Mouse (Mus musculus): ENCODE data around the gene Iqsec3.

The Iqsec3 gene

DNA sequence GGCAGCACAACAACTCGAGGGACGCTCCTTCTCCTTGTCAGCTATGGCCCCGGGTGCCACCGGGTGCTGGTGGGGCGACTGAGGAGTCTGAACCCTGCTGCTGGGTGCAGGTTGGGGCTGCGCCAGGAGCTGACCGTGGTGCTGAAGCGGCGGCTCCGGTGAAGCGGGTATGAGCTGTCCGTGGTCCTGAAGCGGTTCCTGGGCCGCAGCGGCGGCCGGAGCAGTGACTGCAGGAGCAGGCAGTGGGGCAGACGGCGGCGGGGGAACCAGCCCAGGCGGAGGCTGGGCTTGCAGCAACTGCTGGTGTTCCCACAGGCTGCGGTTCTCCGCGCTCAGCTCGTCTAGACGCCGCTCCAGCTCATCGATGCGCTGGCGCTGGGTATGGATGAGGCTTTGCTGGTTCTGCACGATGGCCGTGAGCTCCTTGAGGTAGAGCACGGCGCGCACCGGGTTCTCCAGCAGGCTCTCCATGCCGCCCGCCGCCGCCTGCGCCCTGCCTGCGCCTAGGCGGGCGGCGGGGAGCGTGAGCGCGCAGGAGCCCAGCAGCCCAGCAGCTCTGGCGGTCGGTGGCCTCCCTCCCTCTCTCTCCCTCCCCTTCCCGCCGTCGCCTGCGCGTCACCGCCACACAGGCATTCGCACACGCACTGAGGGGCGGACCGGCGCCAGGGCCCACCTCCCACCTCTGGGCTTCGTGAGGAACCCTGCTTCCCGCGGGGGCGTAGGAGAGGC is at the start of gene Iqsec3:
Gene Iqsec3 (minus strand): TSS at position 586 of the 729 bp plus-strand sequence.
- peak; percentile 87 for DNase-seq

DNA sequence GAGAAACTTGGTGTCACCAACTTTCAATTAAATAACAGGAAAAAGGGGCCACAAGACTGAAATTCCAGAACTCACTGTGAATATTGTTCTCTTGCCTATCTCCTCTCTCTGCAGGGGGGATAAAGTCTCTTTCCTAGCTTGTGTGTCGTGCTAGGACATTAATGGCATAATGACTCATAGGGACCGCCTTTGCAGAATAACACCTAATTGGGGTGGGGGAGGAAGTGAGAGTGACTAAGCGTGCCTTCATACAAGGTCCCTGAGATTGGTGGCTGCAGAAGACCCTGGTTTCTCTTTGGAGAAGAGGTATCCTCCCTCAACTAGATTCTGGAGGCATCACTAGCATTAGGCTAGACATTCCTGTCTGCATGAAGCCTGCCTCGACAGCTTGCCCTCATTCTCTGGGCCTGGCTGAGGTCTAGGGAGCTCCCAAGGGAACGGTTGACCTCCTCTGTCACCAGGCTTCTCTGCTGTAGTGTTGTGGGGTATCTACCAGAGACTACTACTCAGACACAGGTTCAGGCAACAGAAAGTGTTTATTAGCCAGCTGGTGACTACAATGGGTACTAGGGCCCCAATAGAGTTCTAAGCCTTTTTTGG is 48.7 kb upstream of the Iqsec3 start:
- no peak for DNase-seq

GRCm38 (mm10) chr6:121521030-121521429 is 47.6 kb upstream of the Iqsec3 start:
- no peak for DNase-seq

DNA sequence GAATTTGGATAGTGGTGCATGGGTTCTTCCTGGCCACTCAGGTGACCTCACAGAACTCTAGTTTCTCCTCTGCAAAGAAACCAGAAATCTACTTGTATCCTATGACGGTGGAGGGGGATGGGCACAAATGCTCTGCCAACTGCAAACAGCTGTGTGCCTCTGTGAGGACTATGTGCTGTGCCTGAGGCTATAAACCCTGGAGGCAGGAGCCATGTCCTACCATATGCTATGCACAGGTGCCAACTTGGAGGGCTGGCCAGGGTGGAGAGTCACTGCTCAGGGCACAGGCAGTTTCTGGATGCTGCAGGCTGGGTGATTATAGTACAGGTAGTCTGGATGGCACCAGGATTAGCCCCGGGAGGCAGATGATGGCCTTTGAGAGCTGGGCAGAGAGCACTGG is 46.4 kb upstream of the Iqsec3 start:
- no peak for DNase-seq

DNA sequence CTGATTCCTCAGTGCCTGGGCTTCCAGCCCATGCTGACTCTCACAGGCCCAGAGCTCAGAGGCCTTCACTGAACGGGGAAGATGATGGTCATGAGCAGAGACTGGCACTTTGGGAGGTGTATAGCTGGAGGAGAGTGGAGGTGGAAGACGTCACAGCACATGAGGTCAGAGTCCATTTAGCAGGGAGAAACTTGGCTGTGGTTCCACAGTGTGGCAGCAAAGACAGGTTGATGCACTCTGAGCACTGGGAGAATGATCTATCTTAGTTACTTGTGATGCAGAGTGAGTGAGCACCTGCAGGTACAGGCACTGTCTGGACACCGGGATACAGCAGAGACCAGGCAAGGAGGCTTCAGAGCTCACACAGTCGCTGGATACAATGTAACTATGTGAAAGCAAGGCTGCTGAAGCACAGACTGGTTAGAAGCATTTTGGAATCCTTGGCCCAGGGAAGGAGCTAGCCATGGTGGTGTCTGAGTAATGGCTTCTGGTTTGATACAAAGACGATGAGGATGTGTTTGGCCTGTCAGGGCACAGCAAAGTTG is 45.9 kb upstream of the Iqsec3 start:
- peak; percentile 31 for DNase-seq

DNA sequence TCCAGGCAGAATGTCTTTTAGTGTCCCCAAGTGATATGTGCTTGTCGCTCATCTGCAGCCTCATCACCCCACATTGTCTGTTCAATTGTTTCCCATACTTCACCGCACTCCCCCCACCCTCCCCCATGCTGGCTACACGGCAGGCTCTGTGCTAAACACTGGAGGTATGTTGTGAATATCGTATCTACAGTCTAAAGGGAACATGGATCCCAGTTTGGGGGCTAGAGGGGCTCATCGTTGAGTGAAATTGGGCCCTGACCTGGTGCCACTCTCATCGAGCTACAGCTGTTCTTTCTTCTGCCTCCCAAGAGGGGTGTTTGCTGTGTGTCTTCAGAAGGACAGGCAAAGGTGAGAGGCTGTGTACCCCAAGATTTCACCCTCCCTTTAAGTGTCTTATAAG is 44.2 kb upstream of the Iqsec3 start:
- DNase-seq, result no peak

GRCm38 (mm10) chr6:121510381-121510780 is 36.9 kb upstream of the Iqsec3 start:
- no peak for DNase-seq

DNA sequence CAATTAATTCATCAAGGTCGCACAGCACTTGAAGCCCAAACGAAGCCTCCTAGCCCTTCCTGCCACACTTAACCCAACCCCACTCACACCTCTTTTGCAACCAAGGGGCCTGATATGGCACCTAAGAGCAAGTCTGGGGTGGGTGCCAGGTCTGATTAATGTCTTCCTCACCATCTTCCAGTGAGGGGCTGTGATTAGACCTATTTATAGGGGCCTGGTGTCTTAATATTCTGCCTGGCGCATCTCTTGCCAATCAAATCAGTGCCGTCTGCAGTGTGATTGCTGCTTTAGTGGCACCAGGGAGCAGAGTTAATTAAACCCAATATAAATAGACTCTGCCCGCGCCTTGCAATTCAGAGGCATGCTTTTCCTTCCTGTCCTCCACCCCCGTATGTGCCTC is 36.4 kb upstream of the Iqsec3 start:
- no peak for DNase-seq

GRCm38 (mm10) chr6:121508266-121508665 is 34.8 kb upstream of the Iqsec3 start:
- DNase-seq, result no peak

- DNase-seq, result no peak
Observed at GRCm38 (mm10) chr6:121501044-121501638, 27.7 kb upstream of the Iqsec3 start.

- DNase-seq, result no peak
Observed at GRCm38 (mm10) chr6:121499856-121500255, 26.4 kb upstream of the Iqsec3 start.

- no peak for DNase-seq
Observed at GRCm38 (mm10) chr6:121498819-121499535, 25.5 kb upstream of the Iqsec3 start.

DNA sequence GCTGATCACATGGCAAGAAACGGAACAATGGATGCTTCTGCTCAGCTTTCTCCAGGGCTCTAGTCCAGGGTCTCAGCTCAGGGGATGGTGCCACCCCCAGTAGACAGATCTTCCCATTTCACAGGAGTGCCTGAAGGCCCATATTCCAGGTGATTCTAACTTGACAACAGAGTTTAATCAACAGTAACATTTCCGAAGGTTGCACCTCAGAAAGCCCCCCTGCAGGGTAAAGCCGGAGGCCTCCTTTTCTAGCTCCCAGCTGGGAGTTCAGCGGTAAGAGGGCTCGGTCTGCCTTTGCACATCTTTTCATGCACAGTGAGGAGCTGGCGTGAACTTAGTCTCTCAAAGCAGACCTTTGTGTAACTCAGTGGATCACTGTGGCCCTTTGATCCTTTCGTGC is 22.1 kb upstream of the Iqsec3 start:
- no peak for DNase-seq

DNA sequence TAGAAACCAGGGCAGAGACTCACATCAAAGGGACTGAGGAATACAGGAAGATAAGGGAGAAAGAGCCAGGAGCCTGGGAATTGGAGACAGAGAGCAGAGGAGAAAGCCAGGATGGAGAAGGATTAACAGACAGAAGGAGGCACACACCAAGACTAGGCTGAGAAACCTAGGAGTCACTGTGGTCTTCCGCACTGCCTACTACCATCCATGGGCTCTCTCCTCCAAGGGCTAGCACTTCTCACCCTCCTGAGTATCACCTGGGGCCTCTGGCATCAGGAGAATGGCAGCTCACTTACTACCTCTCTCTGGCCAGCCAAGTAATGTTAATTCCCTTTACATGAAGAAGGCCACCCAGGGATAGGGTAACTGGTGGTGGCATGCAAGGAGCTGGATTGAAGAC is 21.5 kb upstream of the Iqsec3 start:
- DNase-seq, result no peak

DNA sequence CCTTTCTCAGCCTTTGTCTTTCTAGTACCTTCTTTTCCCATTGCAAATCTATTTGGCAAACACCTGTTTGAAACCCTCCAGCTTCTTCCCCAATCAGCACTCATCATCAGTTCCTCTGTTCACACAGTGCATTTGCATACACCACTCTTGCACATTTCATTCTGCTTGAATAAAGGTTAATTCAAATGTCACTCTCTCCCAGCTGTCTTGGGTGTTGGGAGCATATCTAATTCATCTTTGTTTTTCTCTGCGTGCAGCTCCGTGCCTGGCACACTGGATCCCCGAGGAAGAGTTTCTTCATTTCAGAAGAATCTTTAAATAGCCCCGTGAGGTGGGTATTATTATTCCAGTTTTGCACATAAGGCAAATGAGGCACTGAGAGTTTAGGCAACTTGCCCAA is 20.8 kb upstream of the Iqsec3 start:
- DNase-seq, result no peak

GRCm38 (mm10) chr6:121491339-121491738 is 17.9 kb upstream of the Iqsec3 start:
- no peak for DNase-seq

- DNase-seq, result no peak
Observed at GRCm38 (mm10) chr6:121472273-121472672, 1.2 kb downstream of the Iqsec3 start.

- DNase-seq, result peak; percentile 19
Observed at GRCm38 (mm10) chr6:121468235-121468634, 5.2 kb downstream of the Iqsec3 start.

DNA sequence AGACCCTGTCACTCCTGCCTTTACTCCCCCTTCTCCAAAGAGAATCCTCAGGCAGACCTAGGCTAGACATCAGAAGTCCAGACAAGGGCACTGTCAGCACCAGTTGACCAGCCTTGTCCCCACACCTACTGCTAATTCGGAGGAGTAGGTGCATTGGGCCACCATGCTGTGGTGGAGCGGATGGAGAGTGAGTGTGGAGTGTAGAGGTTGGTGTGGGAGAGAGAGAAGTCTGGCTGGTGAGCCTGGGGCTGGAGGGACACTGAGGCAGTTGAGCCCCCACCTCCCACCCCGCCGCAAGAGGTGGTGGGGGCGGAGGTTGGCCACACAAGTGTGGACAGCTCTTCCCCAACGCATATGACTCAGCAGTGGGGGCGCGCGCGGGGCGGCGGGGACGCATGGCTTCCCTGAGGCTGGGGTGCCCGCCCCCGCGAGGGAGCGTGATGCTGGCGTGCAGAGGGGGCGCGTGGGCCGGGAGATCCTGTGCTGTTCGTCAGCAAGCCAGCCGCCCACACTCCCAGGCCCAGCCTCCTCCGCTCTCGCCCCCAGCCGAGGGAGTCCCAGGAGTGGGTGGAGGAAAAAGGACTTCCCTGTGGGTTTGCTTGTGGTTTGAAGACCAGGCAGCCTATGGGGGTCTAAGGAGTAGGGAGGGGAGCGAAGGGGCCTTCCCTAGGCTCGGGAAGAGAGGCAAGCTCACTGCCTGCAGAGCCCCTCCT is 10.7 kb downstream of the Iqsec3 start:
- DNase-seq, result no peak

- DNase-seq, result no peak
Observed at GRCm38 (mm10) chr6:121457381-121457780, 16.1 kb downstream of the Iqsec3 start.

- DNase-seq, result no peak
Observed at GRCm38 (mm10) chr6:121456651-121457050, 16.8 kb downstream of the Iqsec3 start.
